Mouse (Mus musculus) kidney, postnatal 14 days (tissue): ENCODE results near the gene Rtn4rl2.

ENCODE experiments used
- DNase-seq: peaks from one replicate; pipeline ENCODE4 v3.0.0; 2022; ENCODE audit warnings: mixed read lengths

Rtn4rl2 gene

DNA sequence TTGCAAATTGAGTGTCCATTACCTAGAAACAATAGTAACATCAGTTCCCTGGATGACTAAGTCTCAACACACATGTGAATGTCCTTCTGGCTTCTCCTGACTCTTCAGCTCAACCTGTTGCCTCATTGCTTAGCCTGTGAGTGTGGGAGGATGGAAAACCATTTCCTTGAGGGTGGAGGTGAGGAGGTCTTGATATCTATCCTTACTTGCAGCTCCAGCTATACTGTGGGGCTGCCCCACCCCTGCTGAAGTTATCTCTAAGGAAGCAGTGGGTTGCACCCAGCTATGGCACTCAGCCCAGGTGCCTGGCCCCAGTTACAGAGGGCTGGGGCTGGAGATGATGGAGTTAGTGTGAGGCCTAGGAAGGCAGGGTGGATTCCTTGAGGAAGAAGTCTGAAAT, 44.6 kb downstream of the Rtn4rl2 start:
- no peak for DNase-seq

DNA sequence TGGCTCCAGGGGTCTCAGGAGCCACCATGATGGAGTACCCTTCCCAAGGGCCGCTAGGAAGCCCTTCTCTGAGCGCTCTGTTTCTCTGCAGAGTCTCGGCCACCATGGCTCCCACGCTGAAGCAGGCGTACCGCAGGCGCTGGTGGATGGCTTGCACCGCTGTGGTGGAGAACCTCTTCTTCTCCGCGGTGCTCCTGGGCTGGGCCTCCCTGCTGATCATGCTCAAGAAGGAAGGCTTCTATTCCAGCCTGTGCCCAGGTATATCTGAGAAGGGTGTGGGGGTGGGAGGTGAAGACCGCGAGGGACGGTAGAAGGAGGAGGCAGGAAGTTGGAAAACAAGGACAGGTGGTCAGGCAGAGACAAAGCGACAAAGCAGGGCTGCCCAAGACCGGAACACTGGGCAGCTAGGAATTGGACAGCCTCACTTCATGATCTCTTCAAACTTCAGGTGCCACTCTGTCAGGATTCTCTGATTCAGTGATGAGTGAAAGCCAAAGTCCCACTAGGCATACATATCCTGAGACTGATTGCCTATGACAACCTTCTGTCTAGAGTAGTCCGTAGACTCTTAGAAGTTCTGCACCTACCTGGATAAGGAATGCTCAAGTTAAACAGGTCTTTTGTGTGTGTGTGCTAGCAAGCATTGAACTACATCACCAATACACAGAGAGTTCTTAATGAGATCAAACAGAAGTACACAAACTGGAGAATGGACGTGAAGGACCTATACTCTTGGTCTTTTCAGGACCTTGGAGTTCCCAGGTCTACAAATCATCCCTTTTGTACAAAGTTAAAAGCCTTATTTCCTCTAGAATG, 45.6 kb downstream of the Rtn4rl2 start:
- no peak for DNase-seq

DNA sequence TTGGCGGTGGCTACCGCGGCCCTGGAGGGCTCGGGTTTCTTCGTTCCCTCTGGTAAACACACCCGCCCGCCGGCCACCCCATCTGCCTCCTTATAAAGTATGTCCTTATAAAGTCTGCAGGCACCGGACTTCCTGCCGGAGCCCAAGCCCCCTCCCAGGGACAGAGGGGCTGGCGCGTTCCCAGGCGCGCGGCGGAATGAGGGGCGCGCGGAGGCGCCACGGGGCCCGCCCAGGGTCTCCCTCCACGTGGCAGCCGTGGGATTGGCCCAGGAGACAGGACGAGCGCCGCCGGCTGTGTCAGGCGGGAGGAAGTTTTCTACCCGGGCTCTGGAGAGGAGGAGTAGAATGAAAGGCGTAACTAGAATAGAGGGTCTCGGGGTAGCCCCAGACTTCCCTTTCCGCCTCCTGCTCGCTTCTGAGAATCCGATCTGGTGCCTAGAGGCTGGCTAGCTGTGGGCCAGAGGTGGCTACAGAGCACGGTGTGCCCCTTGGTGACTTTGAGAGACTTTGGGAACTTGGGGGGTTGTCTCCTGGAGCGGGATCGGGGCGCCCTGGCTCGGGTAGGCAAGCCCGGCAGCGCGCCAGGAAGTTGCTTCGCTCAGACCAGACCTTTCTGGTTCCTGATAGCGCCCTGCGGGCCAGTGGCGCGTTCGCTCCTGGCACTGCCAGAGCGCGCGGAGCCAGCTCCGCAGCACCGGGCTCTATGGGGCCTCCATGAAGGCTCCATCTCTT, 46.3 kb downstream of the Rtn4rl2 start:
- peak; percentile 81 for DNase-seq

DNA sequence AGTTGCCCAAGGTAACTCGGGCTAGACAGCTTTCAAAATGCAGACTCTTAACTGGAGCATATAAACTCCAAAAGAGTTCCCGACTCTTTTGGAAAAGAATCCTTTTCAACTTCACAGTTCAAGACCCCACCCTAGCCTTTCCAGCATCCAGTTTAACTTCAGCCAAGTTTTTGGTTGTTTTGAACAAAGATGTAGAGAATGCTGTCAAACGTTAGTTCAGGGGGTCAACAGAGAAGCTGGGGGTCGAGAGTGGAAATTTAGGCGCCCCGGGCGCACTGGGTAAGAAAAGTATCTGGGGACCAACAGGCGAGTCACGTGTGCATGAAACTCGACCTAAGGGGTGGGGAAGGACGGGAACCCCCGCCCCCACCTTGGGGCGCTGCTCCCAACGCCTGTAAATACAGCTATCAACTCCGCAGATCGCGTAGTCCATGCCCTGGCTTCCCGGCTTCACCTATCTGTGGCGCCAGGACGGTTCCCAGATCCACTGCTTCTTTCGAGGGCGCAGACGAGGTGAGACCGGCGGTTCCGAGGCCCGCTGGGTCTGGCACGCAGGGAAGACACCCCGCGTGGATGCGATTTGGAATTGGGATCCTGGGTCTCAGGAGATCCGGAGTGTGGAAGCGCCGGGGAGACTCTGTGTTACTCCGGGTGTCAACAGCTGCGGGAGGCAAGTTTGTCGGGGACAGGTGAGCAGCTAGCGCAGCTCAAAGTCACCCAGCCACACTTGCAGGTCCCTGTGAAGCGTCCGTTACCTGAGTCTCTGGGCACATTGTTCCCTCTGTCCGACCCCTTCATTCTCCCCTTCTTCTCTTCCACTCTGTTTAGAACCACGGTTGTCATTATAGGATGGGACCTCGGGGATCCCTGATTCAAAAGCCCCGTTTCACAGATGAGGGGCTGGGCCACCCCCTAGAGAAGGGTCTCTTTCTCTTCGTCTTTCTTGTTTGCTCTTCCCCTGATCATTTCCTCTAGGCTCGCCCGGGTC, 47.2 kb downstream of the Rtn4rl2 start:
- peak; percentile 28 for DNase-seq

DNA sequence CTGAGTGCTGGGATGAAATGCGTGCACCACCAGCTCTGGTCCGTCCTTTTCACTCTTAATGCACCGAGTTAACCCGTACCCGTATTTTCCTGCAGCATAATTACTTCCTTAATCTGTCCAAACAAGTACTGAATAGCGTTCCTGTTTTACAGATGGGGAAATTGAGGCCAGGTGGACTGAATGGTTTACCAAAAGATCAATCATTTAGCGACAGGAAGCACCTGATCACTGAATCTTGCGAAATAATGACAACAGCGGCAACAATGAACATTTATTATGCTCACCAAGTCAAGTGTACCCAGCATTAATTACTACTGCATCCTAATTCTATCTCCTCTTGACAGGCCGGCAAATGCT, 47.9 kb downstream of the Rtn4rl2 start, which contains the start of gene Slc43a1:
Gene Slc43a1 (plus strand): TSS at position 258 of the 357 bp plus-strand sequence.
- no peak for DNase-seq

DNA sequence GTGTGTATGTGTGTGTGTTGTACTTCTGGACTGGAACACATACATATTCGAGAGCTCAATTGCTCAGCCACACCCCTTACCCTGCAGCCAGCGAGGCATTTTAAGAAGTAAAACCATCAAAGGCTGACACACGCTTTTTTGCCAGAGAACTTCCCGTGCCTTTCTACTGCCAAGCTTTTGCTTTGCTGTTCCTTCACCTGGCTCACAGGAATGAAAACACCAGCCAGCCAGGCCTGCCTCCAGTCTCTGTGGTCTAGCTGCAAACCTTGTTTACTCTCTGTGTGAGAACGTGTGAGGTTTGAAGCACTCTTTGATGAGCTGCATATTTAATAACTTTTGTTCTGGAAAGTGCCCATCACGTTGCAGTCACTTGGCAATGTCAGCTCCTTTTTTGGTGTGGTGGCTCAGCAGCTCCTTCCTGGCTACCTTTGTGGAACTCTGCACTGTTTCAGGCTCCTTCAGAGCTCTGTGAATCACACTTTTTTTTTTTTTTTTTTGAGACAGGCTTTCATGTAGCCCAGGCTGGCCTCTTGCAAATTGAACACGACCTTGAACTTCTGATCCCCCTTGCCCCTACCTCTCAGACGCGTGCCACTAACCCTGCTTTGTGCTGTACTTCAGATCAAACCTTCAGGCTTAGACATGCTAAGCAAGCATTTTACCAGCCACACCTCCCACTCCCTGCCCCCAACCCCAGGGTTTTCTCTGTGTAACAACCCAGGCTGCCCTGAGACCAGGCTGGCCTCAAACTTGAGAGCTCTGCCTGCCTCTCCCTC, 48.5 kb downstream of the Rtn4rl2 start:
- DNase-seq = no peak

DNA sequence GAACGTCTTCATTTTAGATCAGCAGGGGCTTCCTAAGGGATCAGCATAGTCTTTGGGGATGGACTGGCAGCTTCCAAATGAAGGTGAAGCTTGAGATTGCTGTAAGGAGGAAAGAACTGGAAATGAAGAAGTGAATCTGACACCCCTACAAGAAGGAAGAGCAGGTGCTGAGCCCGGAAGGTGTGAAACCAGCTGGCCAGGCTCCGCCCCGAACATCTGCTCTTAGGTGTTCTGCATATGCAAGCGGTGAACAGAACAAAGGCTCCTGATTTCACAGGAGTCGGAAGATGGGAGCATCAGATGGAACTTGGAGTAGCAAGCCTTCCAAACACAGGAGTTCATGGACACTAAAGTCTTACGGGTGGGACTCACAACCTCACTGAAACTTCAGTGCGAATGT, 49.4 kb downstream of the Rtn4rl2 start:
- no peak for DNase-seq

DNA sequence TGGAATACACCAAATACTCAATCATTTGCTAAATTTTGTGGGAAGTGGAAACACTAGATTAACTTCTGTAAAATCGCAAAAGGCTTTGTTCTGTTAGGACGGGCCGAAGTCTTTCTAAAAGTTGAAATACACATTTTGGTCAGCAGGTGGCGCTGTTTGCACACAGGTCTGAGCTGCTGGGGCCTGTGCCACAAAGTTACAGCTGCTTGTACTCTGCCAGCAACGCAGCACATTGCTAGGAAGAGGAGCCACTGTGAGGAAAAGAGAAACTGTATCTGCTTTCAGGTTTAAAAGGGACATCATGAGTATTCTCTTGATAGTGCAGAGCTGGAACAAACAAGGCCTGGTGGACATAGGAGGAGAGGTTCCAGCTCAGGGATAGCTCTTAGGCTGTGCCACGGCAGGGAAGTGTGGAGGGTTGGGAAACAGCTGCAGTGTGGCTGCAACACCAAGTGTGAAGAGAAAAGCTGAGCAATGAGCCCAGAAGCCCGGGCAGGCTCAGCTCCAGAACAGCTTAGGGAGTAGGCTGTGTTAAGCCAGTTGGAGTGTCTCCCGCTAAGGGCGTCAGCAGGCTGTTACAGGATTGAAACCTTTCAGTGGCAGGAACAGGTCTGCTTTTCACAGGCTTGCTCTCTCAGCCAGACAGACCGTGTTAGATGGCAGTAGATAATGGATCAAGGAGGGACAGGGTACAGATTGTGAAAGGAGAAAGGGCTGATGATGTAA, 54.7 kb downstream of the Rtn4rl2 start:
- peak; percentile 91 for DNase-seq

DNA sequence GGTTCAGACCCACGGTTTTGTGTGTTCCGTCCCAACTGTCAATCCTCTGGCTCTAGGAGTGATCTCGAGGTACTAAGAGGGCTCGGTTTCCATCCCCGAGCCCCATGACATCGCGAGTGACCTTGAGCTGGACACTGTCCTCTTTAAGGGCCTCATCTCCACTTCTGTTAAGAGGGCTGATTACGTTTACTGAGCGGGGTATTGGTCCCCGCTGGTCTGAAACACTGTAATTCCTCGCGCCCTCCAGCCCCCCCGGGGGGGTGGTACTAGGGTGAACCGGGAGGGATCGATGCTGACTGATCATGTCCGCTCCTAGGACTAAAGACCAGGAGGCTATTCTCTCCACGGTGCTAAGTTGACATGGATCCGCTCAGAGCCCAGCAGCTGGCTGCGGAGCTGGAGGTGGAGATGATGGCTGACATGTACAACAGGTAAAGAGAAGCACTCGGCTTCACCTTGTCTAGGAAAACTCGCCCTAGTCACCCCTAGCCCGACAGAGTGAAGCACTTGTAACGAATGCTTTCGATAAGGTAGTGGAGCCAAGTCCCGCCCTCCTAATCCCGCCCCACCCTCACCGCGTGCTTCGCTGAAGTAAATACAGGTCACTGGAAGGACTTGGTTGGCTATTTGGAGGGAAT, 59.1 kb downstream of the Rtn4rl2 start:
- peak; percentile 40 for DNase-seq

DNA sequence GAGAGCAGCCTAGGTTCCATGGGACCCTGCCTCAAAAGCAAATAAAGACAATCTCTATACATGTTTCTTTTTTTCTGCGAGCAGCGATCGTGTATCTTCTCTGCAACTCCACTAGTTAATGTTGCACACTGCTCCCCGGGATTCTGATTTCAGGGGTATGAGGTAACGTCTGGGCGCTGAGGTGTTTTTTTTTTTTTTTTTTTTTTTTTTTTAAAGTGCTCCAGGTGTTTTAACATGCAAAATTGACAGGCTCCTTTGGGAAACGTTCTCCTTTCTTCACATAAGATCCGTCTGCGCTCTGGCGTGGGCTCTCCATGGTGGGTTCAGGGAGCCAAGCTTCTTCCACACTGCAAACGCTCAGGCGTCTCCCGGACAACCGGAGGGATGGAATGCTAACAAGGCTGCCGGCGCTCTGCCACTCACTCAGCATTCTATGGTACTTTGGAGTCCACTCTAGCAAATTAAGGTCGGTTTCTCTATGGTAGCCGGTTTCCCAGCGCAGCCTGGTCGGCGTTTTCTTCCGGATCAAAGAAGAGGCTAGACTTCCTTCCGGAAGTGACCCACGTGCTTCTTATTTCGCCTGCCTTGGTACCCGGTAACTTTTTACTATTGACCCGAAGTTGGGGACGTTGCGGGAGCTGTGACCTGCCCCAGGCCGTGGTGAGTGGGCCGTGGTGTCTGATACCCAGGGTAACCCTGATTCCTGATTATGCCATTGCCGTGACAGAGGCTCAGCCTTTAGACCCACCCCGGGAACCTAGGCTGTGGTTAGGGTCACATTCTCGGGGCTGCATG, 59.8 kb downstream of the Rtn4rl2 start, which contains the start of gene Timm10:
Gene Timm10 (plus strand): TSS at position 510 of the 795 bp plus-strand sequence.
- peak; percentile 93 for DNase-seq

DNA sequence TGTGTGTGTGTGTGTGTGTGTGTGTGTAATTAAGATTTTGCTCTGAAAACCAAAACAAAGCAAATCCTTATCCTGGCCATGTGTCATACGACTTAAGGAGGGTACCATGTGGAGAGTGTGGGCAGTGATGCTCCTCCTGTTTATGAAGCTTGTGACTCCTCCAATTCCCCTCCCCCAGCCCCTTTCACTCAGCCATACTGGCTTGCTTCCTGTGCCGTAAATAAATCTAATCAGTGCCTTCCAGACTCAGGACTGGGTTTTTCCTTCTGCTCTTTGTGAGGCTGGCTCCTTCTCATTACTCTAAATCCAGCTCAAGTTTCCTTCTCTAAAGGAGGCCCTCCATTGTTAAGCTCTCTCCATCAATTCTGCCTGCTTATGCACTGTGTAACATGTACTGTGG, 63.3 kb downstream of the Rtn4rl2 start:
- DNase-seq = no peak

DNA sequence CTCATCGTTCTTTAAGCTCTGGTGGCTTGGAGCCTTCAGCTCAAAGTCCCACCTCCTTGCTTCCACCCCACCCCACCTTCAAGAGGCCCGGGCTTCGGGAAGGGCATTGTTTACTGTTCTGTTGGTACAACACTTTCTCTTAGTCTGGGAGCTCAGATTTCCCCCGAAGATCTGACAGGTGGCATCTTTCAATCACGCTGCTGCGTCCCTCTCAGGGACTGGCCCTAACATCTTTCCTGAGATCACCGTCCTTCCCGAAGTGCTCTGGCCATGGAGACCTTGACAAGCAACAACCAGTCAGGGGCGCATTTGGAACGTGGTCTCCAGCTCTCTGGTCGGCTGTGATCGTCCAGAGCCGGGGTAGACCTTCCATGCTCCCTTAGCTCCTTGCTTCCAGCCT, 64.0 kb downstream of the Rtn4rl2 start, which contains the start of gene Smtnl1:
Gene Smtnl1 (minus strand): TSS at position 101 of the 400 bp plus-strand sequence.
- DNase-seq = no peak
